Mouse (Mus musculus) liver, postnatal 0 days (tissue): ENCODE results near the gene Dvl2.

Experiments used
- CTCF ChIP-seq: sonication (generic); IDR thresholded peaks from 2 replicates; pipeline ENCODE4 v1.5.1; 2016; ENCODE audit warnings: antibody characterized with exemption, low read depth
- EP300 ChIP-seq: IDR thresholded peaks from 2 replicates; pipeline ENCODE4 v1.6.1; 2016; ENCODE audit warnings: antibody characterized with exemption, low read depth, mild to moderate bottlenecking

GRCm38 (mm10) chr11:70016669-70017068, 16.3 kb downstream of the Dvl2 start, which contains the start of gene Dlg4:
- TF ChIP-seq EP300 (no peak), CTCF (no peak)
